8 mouse cellular contexts compared by ENCODE assay signal in genomic region chr16:32877343-32878156, GRCm38 (mm10). TPM values are rescaled to one million over a fixed set of nuclear protein-coding genes. Genes with fewer than 3 reads are reported as not detected.
DNase-seq lines count a peak whose midpoint lies in the region; ATAC-seq and TF ChIP-seq lines count a peak whose summit lies in the region.

Gene Fyttd1 (plus strand): TSS chr16:32877500.
Gene Rubcn (minus strand): TSS chr16:32877766.

- intact Hi-C loops in left cerebral cortex, postnatal 10 days (cut with DNase I) = no loop called here

- peaks cover 8% of the 10 kb centered on the region for H3K4me1 ChIP-seq in cortical plate, adult 2 months (ENCODE audit: control insufficient read depth, insufficient read depth, low read length)

- DNase-seq in gastrocnemius, postnatal 10 days = peak; percentile 94
- DNase-seq in induced T-regulatory cell, adult 2 months (ENCODE audit: low read depth) = peak; percentile 95
- DNase-seq in left cerebral cortex, postnatal 10 days (ENCODE audit: extremely low spot score in 1 of 2, low spot score in 2 of 2) = peak; percentile 93 to 98
- peak; percentile 97 for DNase-seq in right cerebral cortex, postnatal 25 days
- DNase-seq in urinary bladder, postnatal 4 days (ENCODE audit: low spot score in 2 of 2) = peak; percentile 94 to 95

- H3K27ac ChIP-seq in cortical plate, adult 2 months (ENCODE audit: insufficient read depth, low read length) = peak within 1 kb of the TSS; percentile 64

- TF ChIP-seq POLR2A in cortical plate, adult 2 months (IDR thresholded peaks at IDR 0.05; ENCODE audit: extremely low read depth, insufficient read depth, low read length) = peak; percentile 85

- peak within 1 kb of the TSS; percentile 88 for H3K4me3 ChIP-seq in cortical plate, adult 2 months (ENCODE audit: insufficient read depth, low read length)

- peak; percentile 91 for ATAC-seq in activated CD4-positive, CD25-positive, alpha-beta regulatory T cell, adult 4 months
- ATAC-seq in megakaryocyte-erythroid progenitor cell, adult 5-6 weeks (replicated peaks; ENCODE audit: low FRiP score, low TSS enrichment, poor library complexity, severe bottlenecking) = peak; percentile 95

- TF ChIP-seq CTCF in cortical plate, adult 2 months (IDR thresholded peaks at IDR 0.05; ENCODE audit: extremely low read depth, insufficient read depth, low read length) = no peak

RNA-seq across cellular contexts. Expression of gene Fyttd1, which starts in this region (rescaled TPM):
- polyA plus RNA-seq in activated CD4-positive, CD25-positive, alpha-beta regulatory T cell, adult 4 months (2017; shearing (Covaris generic)) = 10 to 100 TPM; 66.7 to 69.8 TPM
- 49.9 and 54.0 TPM in 2 replicates for polyA plus RNA-seq in cortical plate, adult 2 months (2012; rRNA removed)
- 100 to 1,000 TPM; 134 to 138 TPM for total RNA-seq in gastrocnemius, postnatal 10 days (2021)
- 100 to 1,000 TPM; 138 to 145 TPM for total RNA-seq in left cerebral cortex, postnatal 10 days (2021)
- total RNA-seq in megakaryocyte-erythroid progenitor cell, adult 5-6 weeks (2014; fragmentation: Nextera tagmentation) = 23.3 and 25.4 TPM in 2 replicates
- 48.8 and 69.4 TPM in 2 replicates for total RNA-seq in megakaryocyte-erythroid progenitor cell, adult 5-6 weeks (2017)

RNA-seq across cellular contexts. Expression of gene Rubcn, which starts in this region (rescaled TPM):
- 10 to 100 TPM in 1 of 2 experiments, 1 to 10 TPM in 1; 6.6 to 13.0 TPM for polyA plus RNA-seq in activated CD4-positive, CD25-positive, alpha-beta regulatory T cell, adult 4 months (2017; shearing (Covaris generic))
- 77.0 TPM in 2 replicates for polyA plus RNA-seq in cortical plate, adult 2 months (2012; rRNA removed)
- 10 to 100 TPM; 33.5 to 38.6 TPM for total RNA-seq in gastrocnemius, postnatal 10 days (2021)
- total RNA-seq in left cerebral cortex, postnatal 10 days (2021) = 10 to 100 TPM; 59.9 to 60.6 TPM
- 5.1 and 6.6 TPM in 2 replicates for total RNA-seq in megakaryocyte-erythroid progenitor cell, adult 5-6 weeks (2014; fragmentation: Nextera tagmentation)
- 4.0 and 6.1 TPM in 2 replicates for total RNA-seq in megakaryocyte-erythroid progenitor cell, adult 5-6 weeks (2017)

Comparison
In these comparisons a context has a peak if more than half of its experiments do, and no peak if none do; other contexts are left out.
1. Peak in every context shown above with its lines: DNase-seq, ATAC-seq, H3K4me3 ChIP-seq and H3K27ac ChIP-seq.
2. RNA of gene Rubcn (total RNA-seq): 59.9 to 60.6 TPM in left cerebral cortex, postnatal 10 days and 33.5 to 38.6 TPM in gastrocnemius, postnatal 10 days; 4.0 to 6.6 TPM in megakaryocyte-erythroid progenitor cell, adult 5-6 weeks; every median in the first group is over 4 times any median in the second.